Mouse (Mus musculus): Measurements from ENCODE around the gene Tpp2. TPM values are rescaled to one million over a fixed set of nuclear protein-coding genes. Genes with fewer than 3 reads are reported as not detected.
A peak's percentile ranks its signal among the peaks of the same experiment; 100 is the strongest.
"Not testable (repeated sequence)": the region's sequence is repeated elsewhere in the genome, so short reads cannot be mapped to it uniquely, and the experiment has no call there.

The Tpp2 gene
- polyA plus RNA-seq, 1 experiment: 4.7 TPM

- peak overlapping the region; percentile 43 for H3K4me3 ChIP-seq (ENCODE audit: extremely low read depth, insufficient read depth, insufficient read length)
- WGBS: 1% methylated on average over 17 of the region's 17 CpGs
- TF ChIP-seq POLR2A (IDR thresholded peaks at IDR 0.05; ENCODE audit: low read depth, low read length): no peak
- no peak for TF ChIP-seq CTCF (IDR thresholded peaks at IDR 0.05; ENCODE audit: extremely low read depth, insufficient read depth, insufficient read length, insufficient replicate concordance)
- no peaks in the 10 kb centered on the region for H3K27me3 ChIP-seq (ENCODE audit: control insufficient read depth, insufficient read depth, low read length)
- no peaks in the 10 kb centered on the region for H3K36me3 ChIP-seq (ENCODE audit: control insufficient read depth, insufficient read depth, low read length)
- DNase-seq (ENCODE audit: low read depth in 1 of 2, low spot score in 2 of 2): peak; percentile 67 to 71
- no peak overlapping the region for H3K27ac ChIP-seq (ENCODE audit: insufficient read depth, low read length)
- peaks cover 5% of the 10 kb centered on the region; the same call in 1 of the 2 replicates for H3K4me1 ChIP-seq (ENCODE audit: control insufficient read depth, insufficient read depth, insufficient read length)
Observed at GRCm38 (mm10) chr1:44041797-44042554, 108.5 kb downstream of the Tpp2 start.

- peak overlapping the region; percentile 43 for H3K4me3 ChIP-seq (ENCODE audit: extremely low read depth, insufficient read depth, insufficient read length)
- peaks cover 5% of the 10 kb centered on the region; the same call in 1 of the 2 replicates for H3K4me1 ChIP-seq (ENCODE audit: control insufficient read depth, insufficient read depth, insufficient read length)
- H3K36me3 ChIP-seq (ENCODE audit: control insufficient read depth, insufficient read depth, low read length): no peaks in the 10 kb centered on the region
- 4% methylated on average over 6 of the region's 6 CpGs for WGBS
- DNase-seq (ENCODE audit: low read depth in 1 of 2, low spot score in 2 of 2): no peak
- H3K27ac ChIP-seq (ENCODE audit: insufficient read depth, low read length): no peak overlapping the region
- no peaks in the 10 kb centered on the region for H3K27me3 ChIP-seq (ENCODE audit: control insufficient read depth, insufficient read depth, low read length)
- TF ChIP-seq CTCF (IDR thresholded peaks at IDR 0.05; ENCODE audit: extremely low read depth, insufficient read depth, insufficient read length, insufficient replicate concordance) (no peak), POLR2A (IDR thresholded peaks at IDR 0.05; ENCODE audit: low read depth, low read length) (no peak)
Observed at GRCm38 (mm10) chr1:44042555-44042915, 109.1 kb downstream of the Tpp2 start.

- H3K4me1 ChIP-seq (ENCODE audit: control insufficient read depth, insufficient read depth, insufficient read length); DNase-seq (ENCODE audit: low read depth in 1 of 2, low spot score in 2 of 2); H3K27me3 ChIP-seq (ENCODE audit: control insufficient read depth, insufficient read depth, low read length); H3K4me3 ChIP-seq (ENCODE audit: extremely low read depth, insufficient read depth, insufficient read length); H3K36me3 ChIP-seq (ENCODE audit: control insufficient read depth, insufficient read depth, low read length); H3K27ac ChIP-seq (ENCODE audit: insufficient read depth, low read length): not testable (repeated sequence)
- 87% methylated on average over 5 of the region's 5 CpGs for WGBS
Observed at GRCm38 (mm10) chr1:44045689-44046088, 112.2 kb downstream of the Tpp2 start.

GRCm38 (mm10) chr1:44046556-44046955 is 113.1 kb downstream of the Tpp2 start:
- TF ChIP-seq POLR2A (IDR thresholded peaks at IDR 0.05; ENCODE audit: low read depth, low read length) (no peak), CTCF (IDR thresholded peaks at IDR 0.05; ENCODE audit: extremely low read depth, insufficient read depth, insufficient read length, insufficient replicate concordance) (no peak)
- Histone ChIP-seq H3K4me1 (ENCODE audit: control insufficient read depth, insufficient read depth, insufficient read length) (peaks cover 3% of the 10 kb centered on the region; the same call in 1 of the 2 replicates), H3K4me3 (ENCODE audit: extremely low read depth, insufficient read depth, insufficient read length) (no peak overlapping the region), H3K27me3 (ENCODE audit: control insufficient read depth, insufficient read depth, low read length) (no peaks in the 10 kb centered on the region), H3K27ac (ENCODE audit: insufficient read depth, low read length) (no peak overlapping the region), H3K36me3 (ENCODE audit: control insufficient read depth, insufficient read depth, low read length) (no peaks in the 10 kb centered on the region)
- no peak for DNase-seq (ENCODE audit: low read depth in 1 of 2, low spot score in 2 of 2)
- 92% methylated on average over 2 of the region's 2 CpGs for WGBS

Other genes with a start within 250 kb of the Tpp2 start
- 1.8 and 2.3 TPM in 2 replicates for gene 1500015O10Rik, start 203.0 kb upstream of the Tpp2 start, polyA plus RNA-seq (2012; rRNA removed)
- gene Uxs1, start 105.8 kb upstream of the Tpp2 start, polyA plus RNA-seq (2012; rRNA removed): 3.5 and 4.9 TPM in 2 replicates
- not detected in 2 replicates for gene Mettl21c, start 86.4 kb downstream of the Tpp2 start, polyA plus RNA-seq (2012; rRNA removed)
- not detected in 2 replicates for gene Gm8251, start 128.3 kb downstream of the Tpp2 start, polyA plus RNA-seq (2012; rRNA removed)
- 5.8 and 6.3 TPM in 2 replicates for gene Tex30, start 168.8 kb downstream of the Tpp2 start, polyA plus RNA-seq (2012; rRNA removed)
- 5.6 and 8.0 TPM in 2 replicates for gene Kdelc1, start 185.2 kb downstream of the Tpp2 start, polyA plus RNA-seq (2012; rRNA removed)
- gene Bivm, start 185.3 kb downstream of the Tpp2 start, polyA plus RNA-seq (2012; rRNA removed): 0.85 and 1.5 TPM in 2 replicates
- 2.3 and 2.7 TPM in 2 replicates for gene Ercc5, start 214.1 kb downstream of the Tpp2 start, polyA plus RNA-seq (2012; rRNA removed)